Mouse (Mus musculus) liver, adult 2 months (tissue): ENCODE data around the gene Rbm38. TPM values are rescaled to one million over a fixed set of nuclear protein-coding genes. Genes with fewer than 3 reads are reported as not detected.
A peak's percentile ranks its signal among the peaks of the same experiment; 100 is the strongest.

Experiments
- DNase-seq: peaks from one replicate; pipeline ENCODE4 v3.0.0-alpha.2; 2011; ENCODE audit warnings: low read depth, low spot score; ENCODE audit errors: extremely low read depth
- H3K27ac ChIP-seq: fragments of 200-500 bp; replicated peaks from 2 replicates; pipeline ENCODE4 v1.5.1; 2012; ENCODE audit warnings: low read depth, mild to moderate bottlenecking, control low read depth, inconsistent platforms, low read length; ENCODE audit not compliant: insufficient read depth
- H3K27me3 ChIP-seq: fragments of 200-500 bp; 2 replicates; pipeline ENCODE4 v1.6.1; 2012; ENCODE audit warnings: mild to moderate bottlenecking, moderate library complexity, low read length, inconsistent platforms; ENCODE audit not compliant: control insufficient read depth, insufficient read depth
- H3K36me3 ChIP-seq: fragments of 200-500 bp; 2 replicates; pipeline ENCODE4 v1.6.1; 2012; ENCODE audit warnings: low read length, inconsistent platforms; ENCODE audit not compliant: control insufficient read depth, insufficient read depth
- H3K4me1 ChIP-seq: fragments of 200-500 bp; 2 replicates; pipeline ENCODE4 v1.6.1; 2011; ENCODE audit warnings: low read length; ENCODE audit not compliant: control insufficient read depth, insufficient read depth
- H3K4me3 ChIP-seq: fragments of 200-500 bp; 2 replicates; pipeline ENCODE4 v1.5.1; 2011; ENCODE audit warnings: low read depth, mild to moderate bottlenecking, control low read depth, low read length, moderate library complexity; ENCODE audit not compliant: insufficient read depth
- H3K79me2 ChIP-seq: fragments of 200-500 bp; 2 replicates; pipeline ENCODE4 v1.6.1; 2012; ENCODE audit warnings: inconsistent platforms, mild to moderate bottlenecking, low read length, moderate library complexity; ENCODE audit not compliant: control insufficient read depth, insufficient read depth
- H3K9ac ChIP-seq: fragments of 200-500 bp; 2 replicates; pipeline ENCODE4 v1.6.1; 2012; ENCODE audit warnings: low read depth, mild to moderate bottlenecking, control low read depth, inconsistent platforms, low read length
- CTCF ChIP-seq: fragments of 200-500 bp; IDR thresholded peaks from 2 replicates; pipeline ENCODE4 v1.5.1; 2011; ENCODE audit warnings: low read depth, low read length, control low read depth
- POLR2A ChIP-seq: fragments of 200-500 bp; IDR thresholded peaks from 2 replicates; pipeline ENCODE4 v1.6.1; 2011; ENCODE audit warnings: low read length, control low read depth; ENCODE audit not compliant: insufficient read depth; ENCODE audit errors: extremely low read depth
- WGBS: fragments of 180-500 bp; shearing (Covaris S2); methylation state at CpG from one replicate; pipeline ENCODE4 v1.1.7; 2018; 5-methylcytosine and 5-hydroxymethylcytosine counted together
- polyA plus RNA-seq: library from polyadenylated mRNA; depleted of rRNA; stranded (reverse); fragments of >200 nt; gene quantifications from 2 replicates; pipeline ENCODE4 v1.2.3, GENCODE M21; 2012
- total RNA-seq: library from RNA; depleted of rRNA; stranded (reverse); fragments of >200 nt; gene quantifications from 2 replicates; pipeline ENCODE4 v1.2.3, GENCODE M21; 2014

Gene Rbm38
- total and polyA plus RNA-seq, 2 experiments: 0.55 to 11.1 TPM

DNA sequence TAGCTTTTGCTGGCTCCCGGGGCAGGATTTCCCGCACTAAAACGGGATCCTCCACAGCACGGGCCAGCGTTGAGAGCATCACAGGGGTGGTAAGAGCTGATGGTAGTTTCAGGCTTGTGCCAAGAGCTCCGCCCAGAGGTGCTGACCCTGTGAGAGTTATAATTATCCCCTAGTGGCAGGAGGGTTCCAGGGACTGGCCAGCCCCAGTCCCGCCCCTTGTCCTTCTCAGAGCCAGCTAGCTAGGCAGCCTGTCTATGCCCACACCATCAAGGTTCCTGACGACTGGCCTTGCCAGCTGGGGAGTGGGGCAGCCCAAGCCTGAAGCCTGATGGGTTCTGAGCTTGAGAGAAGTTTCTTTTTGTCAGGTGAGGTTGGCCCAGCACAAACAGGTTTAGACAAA lies 1.7 kb upstream of the Rbm38 start:
- WGBS: 25% methylated on average over 8 of the region's 8 CpGs
- Histone ChIP-seq H3K9ac (no peak overlapping the region), H3K79me2 (peaks cover 3% of the 10 kb centered on the region; the same call in 1 of the 2 replicates), H3K27ac (peak overlapping the region; percentile 20; the same call in 1 of the 2 replicates), H3K4me1 (peaks cover 18% of the 10 kb centered on the region), H3K27me3 (no peaks in the 10 kb centered on the region), H3K4me3 (no peak overlapping the region), H3K36me3 (peaks cover 2% of the 10 kb centered on the region; the same call in 1 of the 2 replicates)
- no peak for TF ChIP-seq CTCF
- TF ChIP-seq POLR2A: no peak
- peak; percentile 33 for DNase-seq

DNA sequence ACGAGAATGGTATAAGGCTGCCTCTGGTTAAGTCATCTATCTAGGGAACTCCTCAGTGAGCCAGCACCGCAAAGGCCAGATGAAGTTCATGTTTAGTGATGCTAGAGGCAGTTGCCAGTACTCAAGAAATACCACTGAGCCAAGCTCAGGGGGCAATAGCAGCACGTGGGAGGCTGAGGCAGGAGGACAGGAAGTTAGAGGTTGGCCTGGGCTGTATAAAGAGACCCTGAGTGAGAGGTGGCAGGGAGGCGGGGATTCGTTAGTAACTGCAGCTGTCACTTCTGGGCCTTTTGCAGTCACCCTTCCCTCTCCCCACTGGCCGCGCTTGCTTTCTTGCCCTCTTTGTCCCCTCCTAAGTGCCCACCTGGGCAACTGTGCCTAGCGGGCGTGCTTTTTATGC lies 976 bp upstream of the Rbm38 start:
- TF ChIP-seq POLR2A: no peak
- TF ChIP-seq CTCF: no peak
- peak overlapping the region; percentile 34; the same call in 1 of the 2 replicates for H3K4me3 ChIP-seq
- no peak for DNase-seq
- peaks cover 18% of the 10 kb centered on the region for H3K4me1 ChIP-seq
- H3K27me3 ChIP-seq: no peaks in the 10 kb centered on the region
- WGBS: 38% methylated on average over 9 of the region's 9 CpGs
- no peak overlapping the region for H3K27ac ChIP-seq
- H3K9ac ChIP-seq: peak overlapping the region; percentile 7
- H3K79me2 ChIP-seq: peaks cover 3% of the 10 kb centered on the region; the same call in 1 of the 2 replicates
- H3K36me3 ChIP-seq: peaks cover under 1% of the 10 kb centered on the region; the same call in 1 of the 2 replicates

DNA sequence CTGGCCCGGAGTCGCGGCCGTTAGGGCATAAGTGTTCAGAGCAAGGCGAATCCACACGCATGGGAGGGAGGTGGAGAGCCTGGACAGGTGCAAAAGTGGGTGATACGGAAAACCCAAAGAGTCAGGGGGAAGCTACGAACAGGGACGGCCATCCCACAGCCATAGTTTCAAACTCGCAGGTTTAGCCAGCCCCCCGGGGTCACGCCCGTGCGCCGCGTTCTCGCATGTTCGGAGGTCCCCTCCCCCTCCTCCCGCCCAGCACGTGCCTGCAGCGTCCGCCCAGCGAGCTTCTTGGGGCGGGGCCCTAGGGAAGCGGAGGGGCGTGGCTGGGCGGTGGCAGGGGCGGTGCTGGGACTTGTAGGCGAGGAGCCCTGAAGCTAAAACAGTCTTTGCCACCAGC lies 508 bp upstream of the Rbm38 start:
- DNase-seq: peak; percentile 67
- under 1% methylated on average over 29 of the region's 29 CpGs for WGBS
- H3K4me3 ChIP-seq: peak overlapping the region; percentile 34
- H3K27me3 ChIP-seq: no peaks in the 10 kb centered on the region
- TF ChIP-seq POLR2A (no peak), CTCF (no peak)
- no peak overlapping the region for H3K27ac ChIP-seq
- H3K9ac ChIP-seq: peak overlapping the region; percentile 7
- peaks cover 3% of the 10 kb centered on the region; the same call in 1 of the 2 replicates for H3K79me2 ChIP-seq
- peaks cover 18% of the 10 kb centered on the region for H3K4me1 ChIP-seq
- no peaks in the 10 kb centered on the region for H3K36me3 ChIP-seq

DNA sequence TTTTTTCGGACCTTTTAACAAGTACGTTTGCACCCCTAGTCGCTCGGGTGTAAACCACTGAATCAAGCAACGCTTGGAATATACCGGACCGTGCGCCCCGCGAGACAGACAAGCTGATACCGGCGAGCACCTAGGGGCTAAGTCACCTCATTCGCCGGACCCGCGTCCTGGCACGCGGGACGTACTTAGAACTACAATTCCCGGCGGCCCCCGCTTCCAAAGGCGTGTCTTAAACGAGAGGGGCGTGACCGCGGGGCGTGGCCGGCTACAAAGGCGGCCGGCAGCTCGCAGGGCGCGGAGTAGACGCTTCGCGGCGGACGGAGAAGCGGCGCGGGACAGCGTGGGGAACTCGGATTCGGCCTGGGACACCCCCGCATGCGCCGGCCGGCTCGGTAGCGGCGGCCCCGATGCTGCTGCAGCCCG lies 1.3 kb downstream of the Rbm38 start:
- H3K4me3 ChIP-seq: peak overlapping the region; percentile 84
- peaks cover 3% of the 10 kb centered on the region; the same call in 1 of the 2 replicates for H3K79me2 ChIP-seq
- H3K27me3 ChIP-seq: no peaks in the 10 kb centered on the region
- peak; percentile 68 for DNase-seq
- H3K36me3 ChIP-seq: no peaks in the 10 kb centered on the region
- TF ChIP-seq CTCF (no peak), POLR2A (peak; percentile 92)
- H3K4me1 ChIP-seq: peaks cover 18% of the 10 kb centered on the region
- peak overlapping the region; percentile 75 for H3K9ac ChIP-seq
- H3K27ac ChIP-seq: no peak overlapping the region
- 1% methylated on average over 54 of the region's 54 CpGs for WGBS

DNA sequence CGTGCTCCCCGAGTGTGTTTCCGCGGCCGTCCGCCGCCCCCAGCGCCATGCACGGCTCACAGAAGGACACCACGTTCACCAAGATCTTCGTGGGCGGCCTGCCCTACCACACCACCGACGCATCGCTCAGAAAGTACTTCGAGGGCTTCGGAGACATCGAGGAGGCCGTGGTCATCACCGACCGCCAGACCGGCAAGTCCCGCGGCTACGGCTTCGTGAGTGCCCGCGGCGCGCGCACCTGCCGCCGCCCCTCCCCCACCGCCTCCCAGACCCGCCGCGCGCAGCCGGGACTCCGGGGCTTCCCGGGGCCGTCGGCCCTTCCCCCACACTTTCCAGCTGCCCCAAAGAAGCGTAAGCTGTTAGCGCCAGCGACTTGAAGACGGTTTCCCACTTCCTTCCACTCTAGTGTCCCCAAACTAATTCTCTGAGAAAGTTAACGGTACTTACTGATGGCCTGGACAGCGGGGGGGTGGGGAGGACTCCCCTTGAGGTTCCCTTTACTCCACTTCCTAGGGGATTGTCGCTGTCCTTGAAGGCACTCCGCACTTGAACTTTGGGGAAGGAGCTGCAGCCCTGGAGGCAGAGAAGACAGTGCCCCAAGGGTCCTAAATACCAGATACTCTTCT lies 1.9 kb downstream of the Rbm38 start:
- Histone ChIP-seq H3K27me3 (no peaks in the 10 kb centered on the region), H3K27ac (no peak overlapping the region), H3K9ac (peak overlapping the region; percentile 75), H3K79me2 (peaks cover 3% of the 10 kb centered on the region; the same call in 1 of the 2 replicates), H3K4me3 (peak overlapping the region; percentile 84), H3K4me1 (peaks cover 18% of the 10 kb centered on the region), H3K36me3 (no peaks in the 10 kb centered on the region)
- 1% methylated on average over 51 of the region's 51 CpGs for WGBS
- TF ChIP-seq CTCF (no peak), POLR2A (no peak)
- no peak for DNase-seq

DNA sequence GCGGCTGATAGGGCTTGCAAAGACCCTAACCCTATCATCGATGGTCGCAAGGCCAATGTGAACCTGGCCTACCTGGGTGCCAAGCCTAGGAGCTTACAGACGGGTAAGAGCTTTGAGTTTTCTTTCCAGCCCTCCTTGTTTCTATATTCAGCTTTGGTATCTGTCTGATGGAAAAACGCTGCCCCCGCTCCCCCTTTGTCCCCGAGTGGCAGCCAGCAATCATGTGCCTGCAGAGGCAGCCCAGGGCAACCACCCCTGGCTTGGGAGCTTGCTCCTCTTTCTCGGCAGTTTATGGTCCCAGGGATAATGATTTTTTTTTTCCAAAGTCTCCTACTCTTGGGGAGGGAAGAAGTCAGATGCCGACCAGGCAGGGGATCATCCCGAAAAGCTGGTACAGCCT lies 2.5 kb downstream of the Rbm38 start:
- H3K4me3 ChIP-seq: peak overlapping the region; percentile 84; the same call in 1 of the 2 replicates

More for the DNA sequence above, 2.5 kb downstream of the Rbm38 start:
- DNase-seq: no peak
- Histone ChIP-seq H3K4me1 (peaks cover 18% of the 10 kb centered on the region), H3K79me2 (peaks cover 3% of the 10 kb centered on the region; the same call in 1 of the 2 replicates), H3K27me3 (no peaks in the 10 kb centered on the region), H3K27ac (no peak overlapping the region), H3K36me3 (no peaks in the 10 kb centered on the region), H3K9ac (no peak overlapping the region)
- 67% methylated on average over 10 of the region's 10 CpGs for WGBS
- no peak for TF ChIP-seq POLR2A
- TF ChIP-seq CTCF: no peak
